Mouse (Mus musculus) embryonic facial prominence, embryonic 14.5 days (tissue): ENCODE measurements around the gene Hmx1. TPM values are rescaled to one million over a fixed set of nuclear protein-coding genes. Genes with fewer than 3 reads are reported as not detected.

Source experiments
- ATAC-seq: fragments of 200-750 bp; cut with Nextera tagmentation; 2 replicates; pipeline ENCODE4 v1.8.0; 2017; ENCODE audit warnings: low read depth, moderate number of reproducible peaks, moderate TSS enrichment
- DNase-seq: peaks from one replicate; pipeline ENCODE4 v3.0.0-alpha.2; 2015; ENCODE audit warnings: low spot score
- H3K27ac ChIP-seq: fragments of 300-500 bp; sonication (generic); replicated peaks from 2 replicates; pipeline ENCODE4 v1.5.1; 2014; ENCODE audit warnings: low read depth, mild to moderate bottlenecking, low read length, moderate library complexity
- H3K27me3 ChIP-seq: fragments of 300-500 bp; sonication (generic); replicated peaks from 2 replicates; pipeline ENCODE4 v1.6.1; 2014; ENCODE audit warnings: low read length; ENCODE audit not compliant: control insufficient read depth, insufficient read depth
- H3K36me3 ChIP-seq: fragments of 300-500 bp; sonication (generic); 2 replicates; pipeline ENCODE4 v1.6.1; 2014; ENCODE audit warnings: low read length, mixed read lengths; ENCODE audit not compliant: control insufficient read depth, insufficient read depth
- H3K4me1 ChIP-seq: fragments of 300-500 bp; sonication (generic); 2 replicates; pipeline ENCODE4 v1.6.1; 2014; ENCODE audit warnings: antibody characterized with exemption, low read length; ENCODE audit not compliant: control insufficient read depth, insufficient read depth
- H3K4me2 ChIP-seq: fragments of 300-500 bp; sonication (generic); 2 replicates; pipeline ENCODE4 v1.6.1; 2014; ENCODE audit warnings: low read depth, mild to moderate bottlenecking, low read length, moderate library complexity, mixed read lengths
- H3K4me3 ChIP-seq: fragments of 300-500 bp; sonication (generic); 2 replicates; pipeline ENCODE4 v1.5.1; 2014; ENCODE audit warnings: low read depth, mild to moderate bottlenecking, low read length
- H3K9ac ChIP-seq: fragments of 300-500 bp; sonication (generic); 2 replicates; pipeline ENCODE4 v1.6.1; 2014; ENCODE audit warnings: low read depth, mild to moderate bottlenecking, low read length, moderate library complexity, mixed read lengths
- H3K9me3 ChIP-seq: fragments of 300-500 bp; sonication (generic); 2 replicates; pipeline ENCODE4 v1.6.1; 2016; ENCODE audit warnings: low read length; ENCODE audit not compliant: control insufficient read depth
- WGBS: fragments of 180-500 bp; shearing (Covaris S2); extraction: QIAGEN DNeasy Blood & Tissue Kit; methylation state at CpG from one replicate; pipeline ENCODE4 v1.1.7; 2014; 5-methylcytosine and 5-hydroxymethylcytosine counted together
- polyA plus RNA-seq: library from polyadenylated mRNA; unstranded; fragments of >200 nt; fragmentation: Nextera tagmentation; extraction: Ambion mirVana; gene quantifications from 2 replicates; pipeline ENCODE4 v1.2.1, GENCODE M21; 2014

Hmx1 gene
- polyA plus RNA-seq, 1 experiment from 2014 or later, result 3.4 TPM

DNA sequence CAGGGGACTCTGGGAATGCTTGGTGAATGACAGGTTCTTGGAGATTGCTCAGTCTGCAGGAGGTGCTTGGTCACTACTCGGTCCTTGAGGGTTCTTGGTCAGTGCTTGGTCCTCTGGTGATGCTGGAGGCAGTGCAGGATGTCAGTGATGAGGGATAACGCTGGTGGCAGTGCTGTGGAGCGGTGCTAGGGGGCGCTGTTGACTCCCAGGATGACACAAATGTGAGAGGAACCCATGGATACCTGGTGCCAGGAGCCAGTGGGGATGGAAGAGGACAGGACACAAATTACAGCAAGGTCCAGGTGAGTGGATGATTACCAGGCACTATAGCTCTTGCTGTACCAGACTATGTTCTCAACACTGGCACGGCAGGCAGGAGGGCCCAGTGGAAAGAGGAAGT, 45.1 kb downstream of the Hmx1 start:
- Histone ChIP-seq H3K27me3 (0 out of 2 replicates have a peak, but pooled peaks cover 6% of the 10 kb centered on the region), H3K9me3 (0 out of 2 replicates have a peak, but pooled peaks cover 4% of the 10 kb centered on the region), H3K9ac (no peak overlapping the region), H3K4me1 (no peaks in the 10 kb centered on the region), H3K36me3 (no peaks in the 10 kb centered on the region), H3K4me2 (no peak overlapping the region), H3K4me3 (no peak overlapping the region), H3K27ac (no peak overlapping the region)
- no peak for ATAC-seq
- no peak for DNase-seq
- 40% methylated on average over 5 of the region's 5 CpGs for WGBS

DNA sequence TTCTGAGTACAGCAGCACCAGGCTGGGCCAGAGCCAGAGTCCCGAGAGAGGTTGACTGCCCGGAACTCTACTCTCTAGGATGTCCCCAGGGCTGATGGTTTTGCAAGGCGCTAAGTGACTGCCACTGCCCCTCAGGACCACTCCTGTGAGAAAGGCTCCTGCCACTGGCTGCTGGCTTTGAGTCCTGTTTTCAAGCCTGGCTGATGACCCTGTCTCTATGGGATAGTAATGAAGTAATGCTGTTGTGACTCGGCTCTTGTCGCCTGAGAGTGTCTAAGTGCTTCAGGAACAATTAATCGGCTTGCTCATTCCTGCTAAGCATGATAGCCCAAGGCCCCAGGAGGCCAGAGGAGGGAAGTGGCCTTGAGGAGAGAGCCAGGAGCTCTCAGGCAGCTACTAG, 45.8 kb downstream of the Hmx1 start:
- H3K9ac ChIP-seq, result no peak overlapping the region
- H3K27ac ChIP-seq, result no peak overlapping the region
- ATAC-seq (no peak), DNase-seq (no peak)
- 0 out of 2 replicates have a peak, but pooled peaks cover 6% of the 10 kb centered on the region for H3K27me3 ChIP-seq
- no peaks in the 10 kb centered on the region for H3K4me1 ChIP-seq
- H3K9me3 ChIP-seq, result 0 out of 2 replicates have a peak, but pooled peaks cover 4% of the 10 kb centered on the region
- H3K36me3 ChIP-seq, result no peaks in the 10 kb centered on the region
- no peak overlapping the region for H3K4me2 ChIP-seq
- no peak overlapping the region for H3K4me3 ChIP-seq
- 52% methylated on average over 6 of the region's 6 CpGs for WGBS

DNA sequence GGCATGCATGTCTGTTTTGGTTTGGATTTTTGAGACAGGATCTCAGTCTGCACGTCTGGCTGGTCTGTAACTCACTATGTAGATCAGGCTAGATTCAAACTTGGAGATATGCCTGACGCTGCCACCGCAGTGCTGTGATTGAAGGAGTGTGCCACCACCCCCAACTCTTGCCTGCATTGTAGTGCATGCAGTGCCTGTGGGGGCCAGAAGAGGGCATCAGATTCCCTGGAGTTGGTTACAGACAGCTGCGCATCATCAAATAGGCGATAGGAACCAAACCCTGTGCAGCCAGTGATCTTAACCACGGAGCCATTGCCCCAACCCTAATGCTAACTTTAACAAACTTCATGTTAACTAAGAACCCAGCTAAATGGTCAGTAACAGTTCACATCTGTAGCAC, 49.9 kb downstream of the Hmx1 start:
- Histone ChIP-seq H3K9ac (no peak overlapping the region), H3K4me3 (no peak overlapping the region), H3K36me3 (no peaks in the 10 kb centered on the region), H3K4me2 (no peak overlapping the region), H3K27ac (no peak overlapping the region), H3K4me1 (no peaks in the 10 kb centered on the region), H3K27me3 (0 out of 2 replicates have a peak, but pooled peaks cover 3% of the 10 kb centered on the region), H3K9me3 (0 out of 2 replicates have a peak, but pooled peaks cover 4% of the 10 kb centered on the region)
- DNase-seq, result no peak
- 80% methylated on average over 6 of the region's 6 CpGs for WGBS
- ATAC-seq, result no peak

DNA sequence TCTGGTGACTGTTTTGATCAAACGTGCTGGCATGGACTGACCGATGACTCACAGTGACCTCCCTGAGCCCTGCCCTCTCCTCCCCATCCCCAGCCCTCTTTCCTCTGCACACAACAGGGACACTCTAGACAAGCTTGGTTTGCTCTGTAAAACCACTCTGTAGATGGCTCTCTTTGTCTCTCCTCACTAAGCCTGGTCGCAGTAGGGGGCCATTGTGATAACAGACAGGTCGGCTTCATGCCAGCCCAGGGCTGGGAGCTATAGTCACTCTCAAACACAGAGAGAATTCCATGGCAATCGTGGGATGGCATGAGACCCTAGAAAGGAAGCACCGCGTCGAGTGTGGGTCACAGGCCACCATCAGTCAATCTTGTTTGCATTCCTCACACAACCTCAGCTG, 51.6 kb downstream of the Hmx1 start:
- H3K9ac ChIP-seq, result no peak overlapping the region
- no peak for ATAC-seq
- no peak overlapping the region for H3K27ac ChIP-seq
- no peaks in the 10 kb centered on the region for H3K4me1 ChIP-seq
- 59% methylated on average over 8 of the region's 8 CpGs for WGBS
- no peaks in the 10 kb centered on the region for H3K27me3 ChIP-seq
- DNase-seq, result no peak
- H3K4me3 ChIP-seq, result no peak overlapping the region
- no peaks in the 10 kb centered on the region for H3K36me3 ChIP-seq
- H3K4me2 ChIP-seq, result no peak overlapping the region
- H3K9me3 ChIP-seq, result 0 out of 2 replicates have a peak, but pooled peaks cover 4% of the 10 kb centered on the region

DNA sequence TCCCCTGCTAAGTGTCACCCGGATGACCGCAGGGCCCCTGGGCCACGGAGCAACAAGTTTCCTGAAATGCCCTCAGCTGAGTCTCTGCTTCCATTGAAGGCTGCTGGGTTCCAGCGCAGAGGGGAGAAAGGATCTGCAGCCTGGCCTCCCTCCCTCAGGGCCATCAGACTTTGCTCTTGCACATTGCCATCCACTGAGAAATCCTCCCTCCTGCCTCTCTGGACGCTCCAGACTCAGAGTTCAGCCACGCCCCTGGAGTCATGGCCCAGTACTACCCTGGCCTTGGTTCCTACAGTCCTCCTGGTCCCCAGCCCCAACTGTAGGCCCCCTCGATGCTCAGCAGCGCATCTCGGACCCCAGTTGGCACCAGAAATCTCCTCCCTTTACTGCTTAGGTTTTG, 52.5 kb downstream of the Hmx1 start:
- Histone ChIP-seq H3K27ac (no peak overlapping the region), H3K9ac (no peak overlapping the region), H3K4me1 (no peaks in the 10 kb centered on the region), H3K36me3 (no peaks in the 10 kb centered on the region), H3K27me3 (no peaks in the 10 kb centered on the region), H3K4me2 (no peak overlapping the region), H3K9me3 (0 out of 2 replicates have a peak, but pooled peaks cover 4% of the 10 kb centered on the region), H3K4me3 (no peak overlapping the region)
- WGBS, result 71% methylated on average over 9 of the region's 9 CpGs
- no peak for DNase-seq
- ATAC-seq, result no peak

DNA sequence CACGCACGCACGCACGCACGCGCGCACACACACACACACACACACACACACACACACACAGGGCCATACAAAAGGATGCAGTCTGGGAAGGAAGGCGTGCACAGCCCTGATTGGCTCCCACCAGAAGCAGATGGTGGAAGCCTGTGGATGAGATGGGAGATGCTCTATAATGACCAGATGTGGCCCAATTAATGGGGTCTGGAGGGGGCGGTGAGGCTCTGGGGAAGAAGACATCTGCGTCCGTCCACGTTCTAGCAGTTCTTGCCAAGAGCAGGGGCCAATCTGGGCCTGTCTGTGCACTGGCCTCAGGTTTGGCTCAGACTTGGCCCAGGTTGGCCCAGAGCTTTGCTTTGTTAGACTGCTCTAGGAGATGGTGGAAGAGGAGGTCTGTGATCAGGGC, 55.8 kb downstream of the Hmx1 start:
- no peak overlapping the region for H3K9ac ChIP-seq
- DNase-seq, result no peak
- WGBS, result 87% methylated on average over 12 of the region's 12 CpGs

DNA sequence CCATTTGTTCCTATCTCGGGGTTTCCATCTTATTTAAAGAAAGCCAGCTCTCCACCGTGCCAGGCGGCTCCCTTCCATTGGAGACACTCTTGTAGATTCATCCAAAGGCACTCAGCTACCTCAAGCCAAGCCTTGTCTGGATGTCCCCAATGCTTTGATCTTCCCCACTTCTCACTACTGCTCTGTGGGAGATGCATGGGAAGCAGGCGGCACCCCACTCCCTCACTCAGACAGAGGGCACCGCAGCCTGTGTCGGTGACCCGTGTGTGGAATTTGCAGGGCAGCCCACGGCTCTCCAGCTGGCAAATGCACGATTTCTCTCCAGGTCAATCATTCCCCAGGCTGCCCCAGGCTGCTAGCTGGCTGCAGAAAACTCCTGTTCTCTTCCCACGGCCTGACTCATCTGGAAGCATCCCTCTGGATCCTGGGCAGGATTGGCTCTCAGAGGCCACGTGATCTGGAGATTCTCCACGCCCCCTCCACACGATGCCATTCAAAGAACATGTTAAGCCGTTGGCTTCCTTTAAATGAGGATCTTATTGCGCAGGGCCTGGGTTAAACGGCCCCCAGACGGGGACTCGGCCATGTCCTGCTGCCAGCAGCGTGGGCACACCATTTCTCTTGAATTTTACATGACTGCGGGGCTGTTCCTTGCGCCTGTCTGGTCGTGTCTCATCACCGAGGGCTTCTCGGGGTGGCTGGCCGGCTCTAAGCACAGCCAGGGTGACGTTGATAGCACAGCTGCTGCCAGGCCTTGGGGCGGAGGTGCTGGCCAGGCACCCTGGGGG, 58.9 kb downstream of the Hmx1 start:
- DNase-seq, result peak; percentile 85
- Histone ChIP-seq H3K4me2 (peak overlapping the region; percentile 55), H3K36me3 (no peaks in the 10 kb centered on the region), H3K27ac (no peak overlapping the region; the same call in 1 of the 2 replicates), H3K4me3 (peak overlapping the region; percentile 28), H3K4me1 (0 out of 2 replicates have a peak, but pooled peaks cover 3% of the 10 kb centered on the region), H3K9ac (peak overlapping the region; percentile 37; the same call in 1 of the 2 replicates), H3K9me3 (no peaks in the 10 kb centered on the region), H3K27me3 (no peaks in the 10 kb centered on the region)
- peak; percentile 94 for ATAC-seq
- 17% methylated on average over 27 of the region's 27 CpGs for WGBS

More for the DNA sequence above, 55.8 kb downstream of the Hmx1 start:
- H3K27me3 ChIP-seq, result no peaks in the 10 kb centered on the region
- 0 out of 2 replicates have a peak, but pooled peaks have one; percentile 17 for ATAC-seq
- H3K4me3 ChIP-seq, result no peak overlapping the region
- no peak overlapping the region for H3K4me2 ChIP-seq
- no peak overlapping the region for H3K27ac ChIP-seq
- H3K9me3 ChIP-seq, result no peaks in the 10 kb centered on the region
- H3K36me3 ChIP-seq, result no peaks in the 10 kb centered on the region
- 0 out of 2 replicates have a peak, but pooled peaks cover 3% of the 10 kb centered on the region for H3K4me1 ChIP-seq
